Mouse (Mus musculus) limb, embryonic 14.5 days (tissue): ENCODE measurements around the gene Tnp2. TPM values are rescaled to one million over a fixed set of nuclear protein-coding genes. Genes with fewer than 3 reads are reported as not detected.

ENCODE experiments used
- ATAC-seq: fragments of 200-750 bp; cut with Nextera tagmentation; 2 replicates; pipeline ENCODE4 v1.8.0; 2017; ENCODE audit warnings: low read depth, moderate number of reproducible peaks, moderate TSS enrichment; ENCODE audit not compliant: low FRiP score
- DNase-seq: peaks from one replicate; pipeline ENCODE4 v3.0.0-alpha.2; 2015; ENCODE audit warnings: low spot score
- H3K27ac ChIP-seq: fragments of 300-500 bp; sonication (generic); replicated peaks from 2 replicates; pipeline ENCODE4 v1.5.1; 2014; ENCODE audit warnings: low read depth, mild to moderate bottlenecking, low read length, moderate library complexity, mixed read lengths
- H3K27me3 ChIP-seq: fragments of 300-500 bp; sonication (generic); 2 replicates; pipeline ENCODE4 v1.6.1; 2014; ENCODE audit warnings: low read length, mixed read lengths; ENCODE audit not compliant: control insufficient read depth, insufficient read depth
- H3K36me3 ChIP-seq: fragments of 300-500 bp; sonication (generic); 2 replicates; pipeline ENCODE4 v1.6.1; 2014; ENCODE audit warnings: mild to moderate bottlenecking, low read length, moderate library complexity, mixed read lengths; ENCODE audit not compliant: control insufficient read depth, insufficient read depth
- H3K4me1 ChIP-seq: fragments of 300-500 bp; sonication (generic); 2 replicates; pipeline ENCODE4 v1.6.1; 2014; ENCODE audit warnings: antibody characterized with exemption, low read length, mixed read lengths; ENCODE audit not compliant: control insufficient read depth, insufficient read depth
- H3K4me2 ChIP-seq: fragments of 300-500 bp; sonication (generic); replicated peaks from 2 replicates; pipeline ENCODE4 v1.6.1; 2014; ENCODE audit warnings: low read depth, mild to moderate bottlenecking, low read length, moderate library complexity; ENCODE audit not compliant: severe bottlenecking
- H3K4me3 ChIP-seq: fragments of 300-500 bp; sonication (generic); replicated peaks from 2 replicates; pipeline ENCODE4 v1.5.1; 2014; ENCODE audit warnings: low read length
- H3K9ac ChIP-seq: fragments of 300-500 bp; sonication (generic); 2 replicates; pipeline ENCODE4 v1.6.1; 2014; ENCODE audit warnings: mild to moderate bottlenecking, low read depth, low read length, moderate library complexity; ENCODE audit not compliant: severe bottlenecking
- H3K9me3 ChIP-seq: fragments of 300-500 bp; sonication (generic); 2 replicates; pipeline ENCODE4 v1.6.1; 2016; ENCODE audit warnings: low read length; ENCODE audit not compliant: control insufficient read depth
- POLR2A ChIP-seq: fragments of 200-500 bp; IDR thresholded peaks from 2 replicates; pipeline ENCODE4 v1.8.0; 2012; ENCODE audit warnings: inconsistent platforms, mild to moderate bottlenecking, moderate library complexity, borderline replicate concordance; ENCODE audit not compliant: insufficient read depth, insufficient read length; ENCODE audit errors: extremely low read depth
- WGBS: fragments of 180-500 bp; shearing (Covaris S2); extraction: QIAGEN DNeasy Blood & Tissue Kit; methylation state at CpG from one replicate; pipeline ENCODE4 v1.1.7; 2014; 5-methylcytosine and 5-hydroxymethylcytosine counted together
- polyA plus RNA-seq, 2 experiments: library from polyadenylated mRNA; depleted of rRNA in 1 of 2; stranded (reverse) in 1 of 2; unstranded in 1 of 2; fragments of >200 nt; fragmentation: Nextera tagmentation in 1 of 2; extraction: Ambion mirVana in 1 of 2; gene quantifications; 2 replicates each; pipeline versions ENCODE4 v1.2.1 to v1.2.3; 2012 to 2014

The Tnp2 gene
- polyA plus RNA-seq, 2 experiments = not detected

DNA sequence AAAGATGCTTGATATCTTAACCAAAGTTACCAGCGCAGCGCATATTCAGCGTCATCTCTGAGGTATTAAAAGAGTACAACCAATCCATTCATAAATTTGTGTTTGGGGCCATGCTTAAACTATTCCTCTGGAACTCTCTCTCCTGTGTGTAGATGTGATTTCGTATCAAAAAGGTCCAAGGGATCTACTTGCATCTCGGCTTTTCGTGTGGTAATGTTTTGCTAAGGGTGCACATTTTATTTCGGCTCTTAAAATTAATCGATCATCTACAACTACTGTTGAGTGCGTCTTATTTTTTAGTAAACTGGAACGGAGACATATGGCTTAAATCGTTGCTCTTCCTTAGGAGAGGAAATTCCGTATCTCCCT, 46.1 kb upstream of the Tnp2 start:
- no peak for TF ChIP-seq POLR2A
- no peak for ATAC-seq
- peak overlapping the region; percentile 82 for H3K4me2 ChIP-seq
- H3K9ac ChIP-seq = peak overlapping the region; percentile 87
- DNase-seq = no peak
- H3K4me1 ChIP-seq = peaks cover 16% of the 10 kb centered on the region
- no peaks in the 10 kb centered on the region for H3K27me3 ChIP-seq
- peak overlapping the region; percentile 82 for H3K4me3 ChIP-seq
- no peaks in the 10 kb centered on the region for H3K36me3 ChIP-seq
- H3K9me3 ChIP-seq = no peaks in the 10 kb centered on the region
- H3K27ac ChIP-seq = peak overlapping the region; percentile 91; the same call in 1 of the 2 replicates
- 8% methylated on average over 12 of the region's 12 CpGs for WGBS

DNA sequence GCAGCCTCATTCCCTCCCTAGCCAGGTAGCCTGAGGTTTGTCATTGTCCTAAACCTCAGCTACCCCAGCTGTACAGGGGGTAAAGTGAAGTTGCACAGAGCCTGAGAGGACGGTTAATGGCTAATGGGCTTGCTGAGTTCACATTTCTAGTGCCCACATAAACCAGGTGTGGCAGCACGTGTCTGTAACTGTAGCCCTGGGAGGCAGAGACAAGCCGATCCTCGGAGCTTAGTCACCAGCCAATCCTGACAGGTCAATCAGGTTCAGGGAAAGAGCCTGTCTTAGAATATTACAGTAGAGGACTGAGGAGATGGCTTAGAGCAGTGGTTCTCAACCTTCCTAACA, 40.0 kb upstream of the Tnp2 start:
- Histone ChIP-seq H3K9me3 (no peaks in the 10 kb centered on the region), H3K4me2 (no peak overlapping the region), H3K27me3 (no peaks in the 10 kb centered on the region), H3K27ac (no peak overlapping the region), H3K9ac (no peak overlapping the region), H3K4me3 (no peak overlapping the region), H3K4me1 (peaks cover 16% of the 10 kb centered on the region), H3K36me3 (no peaks in the 10 kb centered on the region)
- WGBS = 35% methylated on average over 4 of the region's 4 CpGs
- DNase-seq (no peak), ATAC-seq (no peak)
- no peak for TF ChIP-seq POLR2A

DNA sequence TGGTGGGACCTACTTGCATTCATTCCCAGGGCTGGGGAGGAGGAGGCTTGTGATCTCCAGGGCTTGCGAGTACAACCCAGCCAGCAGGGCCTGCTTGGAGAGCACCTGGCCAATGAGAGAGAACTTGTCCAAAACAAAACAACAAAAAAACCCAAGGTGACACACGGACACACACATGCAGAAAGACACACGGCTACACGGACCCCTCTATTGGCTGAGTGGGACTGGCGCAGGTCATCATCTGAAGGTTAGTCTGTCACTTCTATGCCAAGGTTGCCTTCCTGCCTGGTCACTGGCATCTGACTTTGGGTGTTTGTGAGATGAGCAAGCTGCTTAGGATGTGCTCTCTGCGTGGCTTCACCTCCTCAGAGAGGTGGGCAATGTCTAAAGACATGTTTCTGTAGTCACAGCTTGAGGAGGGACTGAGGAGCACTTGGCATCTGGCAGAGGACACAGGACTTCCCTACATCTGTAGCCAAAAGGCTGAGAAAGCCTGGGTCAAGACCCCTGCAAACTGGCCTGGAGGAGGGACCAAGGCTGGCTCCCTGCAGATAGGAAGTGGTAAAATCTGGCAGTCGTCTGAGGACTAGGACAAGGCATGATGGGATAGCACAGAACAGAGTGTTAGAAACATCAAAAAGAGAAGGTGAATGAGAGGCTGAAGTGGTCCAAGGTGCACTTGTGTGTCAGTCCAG, 39.5 kb upstream of the Tnp2 start:
- Histone ChIP-seq H3K4me3 (no peak overlapping the region), H3K9ac (no peak overlapping the region), H3K4me2 (no peak overlapping the region), H3K4me1 (peaks cover 16% of the 10 kb centered on the region), H3K36me3 (no peaks in the 10 kb centered on the region), H3K27ac (no peak overlapping the region), H3K9me3 (no peaks in the 10 kb centered on the region), H3K27me3 (no peaks in the 10 kb centered on the region)
- DNase-seq = no peak
- ATAC-seq = no peak
- WGBS = 77% methylated on average over 7 of the region's 7 CpGs
- no peak for TF ChIP-seq POLR2A

DNA sequence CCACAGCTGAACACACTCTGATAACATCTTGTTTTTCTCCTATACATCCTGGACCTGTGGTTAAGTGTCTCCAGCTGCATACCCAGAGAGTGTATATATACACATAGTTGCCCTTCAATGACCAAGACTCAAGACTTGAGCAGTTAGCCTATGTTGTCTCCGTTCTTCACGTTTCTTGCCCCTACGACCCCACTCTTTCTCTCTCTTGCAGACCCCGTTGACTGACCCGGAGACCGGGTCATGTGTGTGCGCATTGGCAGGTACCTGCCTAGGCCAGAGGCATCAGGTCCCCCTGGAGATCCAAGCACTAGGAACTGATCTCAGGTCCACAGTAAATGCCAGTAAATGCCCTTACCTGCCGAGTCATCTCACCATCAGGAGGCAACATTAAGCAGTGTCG, 38.8 kb upstream of the Tnp2 start:
- H3K4me3 ChIP-seq = no peak overlapping the region
- ATAC-seq = no peak
- no peaks in the 10 kb centered on the region for H3K36me3 ChIP-seq
- no peaks in the 10 kb centered on the region for H3K9me3 ChIP-seq
- H3K27ac ChIP-seq = no peak overlapping the region
- no peak for TF ChIP-seq POLR2A
- H3K4me1 ChIP-seq = peaks cover 16% of the 10 kb centered on the region
- H3K9ac ChIP-seq = no peak overlapping the region
- DNase-seq = no peak
- 94% methylated on average over 9 of the region's 9 CpGs for WGBS
- H3K4me2 ChIP-seq = no peak overlapping the region
- no peaks in the 10 kb centered on the region for H3K27me3 ChIP-seq

DNA sequence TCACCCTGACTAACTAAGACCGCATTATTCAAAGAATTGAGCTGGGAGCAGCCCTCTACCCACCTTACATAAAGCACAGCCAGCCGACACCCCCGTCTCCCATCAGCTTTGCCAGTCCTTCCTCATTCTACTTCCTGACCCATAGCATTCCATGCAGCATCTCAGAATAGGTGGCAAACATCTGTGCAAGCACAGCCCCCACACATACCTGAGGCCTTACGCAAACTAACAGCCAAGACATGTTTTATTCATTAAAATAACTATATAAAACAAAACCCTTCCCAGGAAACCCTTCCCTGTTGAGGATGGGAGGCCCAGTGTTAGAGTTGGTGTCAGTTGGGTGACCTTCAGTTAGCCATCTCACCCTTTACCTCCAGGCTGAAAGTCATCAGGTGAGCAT, 37.4 kb upstream of the Tnp2 start:
- H3K9me3 ChIP-seq = no peaks in the 10 kb centered on the region
- ATAC-seq = peak; percentile 66; the same call in 1 of the 2 replicates
- no peak overlapping the region for H3K9ac ChIP-seq
- no peaks in the 10 kb centered on the region for H3K36me3 ChIP-seq
- no peak overlapping the region for H3K27ac ChIP-seq
- 46% methylated on average over 4 of the region's 4 CpGs for WGBS
- no peak for TF ChIP-seq POLR2A
- no peak for DNase-seq
- no peak overlapping the region for H3K4me2 ChIP-seq
- H3K4me3 ChIP-seq = no peak overlapping the region
- H3K4me1 ChIP-seq = peaks cover 19% of the 10 kb centered on the region
- no peaks in the 10 kb centered on the region for H3K27me3 ChIP-seq
